Mouse (Mus musculus) hindbrain, embryonic 14.5 days (tissue): ENCODE measurements around the gene Ntrk1. TPM values are rescaled to one million over a fixed set of nuclear protein-coding genes. Genes with fewer than 3 reads are reported as not detected.
"Not testable (repeated sequence)": the region's sequence is repeated elsewhere in the genome, so short reads cannot be mapped to it uniquely, and the experiment has no call there.

Experiments used
- ATAC-seq: fragments of 200-750 bp; cut with Nextera tagmentation; 2 replicates; pipeline ENCODE4 v1.8.0; 2017; ENCODE audit warnings: moderate number of reproducible peaks, mild to moderate bottlenecking, moderate TSS enrichment, moderate library complexity; ENCODE audit not compliant: low FRiP score
- DNase-seq: peaks from one replicate; pipeline ENCODE4 v3.0.0-alpha.2; 2015; ENCODE audit warnings: low spot score
- H3K27ac ChIP-seq: fragments of 300-500 bp; sonication (generic); 2 replicates; pipeline ENCODE4 v1.5.1; 2014; ENCODE audit warnings: mild to moderate bottlenecking, moderate library complexity
- H3K27me3 ChIP-seq: fragments of 300-500 bp; sonication (generic); 2 replicates; pipeline ENCODE4 v1.6.1; 2014; ENCODE audit warnings: mild to moderate bottlenecking, low read length, mixed read lengths; ENCODE audit not compliant: control insufficient read depth, insufficient read depth
- H3K36me3 ChIP-seq: fragments of 300-500 bp; sonication (generic); replicated peaks from 2 replicates; pipeline ENCODE4 v1.6.1; 2014; ENCODE audit not compliant: control insufficient read depth, insufficient read depth
- H3K4me1 ChIP-seq: fragments of 300-500 bp; sonication (generic); replicated peaks from 2 replicates; pipeline ENCODE4 v1.6.1; 2014; ENCODE audit warnings: antibody characterized with exemption, low read length, mixed read lengths; ENCODE audit not compliant: control insufficient read depth, insufficient read depth
- H3K4me2 ChIP-seq: fragments of 300-500 bp; sonication (generic); replicated peaks from 2 replicates; pipeline ENCODE4 v1.6.1; 2014; ENCODE audit warnings: mild to moderate bottlenecking, moderate library complexity
- H3K4me3 ChIP-seq: fragments of 300-500 bp; sonication (generic); replicated peaks from 2 replicates; pipeline ENCODE4 v1.5.1; 2014; ENCODE audit warnings: mild to moderate bottlenecking, low read length
- H3K9ac ChIP-seq: fragments of 300-500 bp; sonication (generic); 2 replicates; pipeline ENCODE4 v1.6.1; 2014
- H3K9me3 ChIP-seq: fragments of 300-500 bp; sonication (generic); 2 replicates; pipeline ENCODE4 v1.6.1; 2016; ENCODE audit warnings: low read length; ENCODE audit not compliant: control insufficient read depth
- WGBS: fragments of 180-500 bp; shearing (Covaris S2); extraction: QIAGEN DNeasy Blood & Tissue Kit; methylation state at CpG from one replicate; pipeline ENCODE4 v1.1.7; 2014; 5-methylcytosine and 5-hydroxymethylcytosine counted together
- polyA plus RNA-seq: library from polyadenylated mRNA; unstranded; fragments of >200 nt; fragmentation: Nextera tagmentation; extraction: Ambion mirVana; gene quantifications from 2 replicates; pipeline ENCODE4 v1.2.1, GENCODE M21; 2014

Ntrk1 gene
- 1.7 and 4.3 TPM in 2 replicates for polyA plus RNA-seq

- DNase-seq = no peak
- under 1% methylated on average over 47 of the region's 47 CpGs for WGBS
Observed at GRCm38 (mm10) chr3:87794922-87795325, at the start of gene Ntrk1. Ntrk1 (minus strand) TSS chr3:87795162.

DNA sequence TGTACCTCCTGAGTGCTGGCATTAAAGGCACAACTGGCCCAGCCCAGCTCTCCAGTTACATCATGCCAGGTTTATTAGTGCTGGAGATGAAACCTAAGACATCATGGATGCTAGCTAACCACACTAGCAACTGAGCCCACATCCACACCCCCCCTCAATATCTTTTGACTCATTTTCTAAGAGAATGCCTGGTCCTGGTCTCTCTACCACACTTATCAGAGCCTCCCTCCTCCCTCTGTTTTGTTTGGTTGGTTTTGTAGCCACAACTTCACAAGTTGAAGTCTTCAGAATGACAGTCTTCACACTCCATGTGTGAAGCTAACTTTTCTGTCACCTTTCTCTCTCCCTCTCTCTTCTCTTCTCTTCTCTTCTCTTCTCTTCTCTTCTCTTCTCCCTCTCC, 45.9 kb upstream of the Ntrk1 start:
- no peak overlapping the region for H3K27ac ChIP-seq
- no peaks in the 10 kb centered on the region for H3K9me3 ChIP-seq
- no peak overlapping the region for H3K4me3 ChIP-seq
- H3K36me3 ChIP-seq = no peaks in the 10 kb centered on the region
- no peaks in the 10 kb centered on the region for H3K27me3 ChIP-seq
- H3K4me1 ChIP-seq = no peaks in the 10 kb centered on the region
- no peak for DNase-seq
- ATAC-seq = no peak
- H3K4me2 ChIP-seq = no peak overlapping the region
- no peak overlapping the region for H3K9ac ChIP-seq

More at GRCm38 (mm10) chr3:87794922-87795325, at the start of gene Ntrk1:
- no peak within 1 kb of the TSS for H3K27ac ChIP-seq
- peak within 1 kb of the TSS; percentile 45 for H3K9ac ChIP-seq
- H3K27me3 ChIP-seq = peaks cover 91% of the 10 kb centered on the region
- peak within 1 kb of the TSS; percentile 29 for H3K4me3 ChIP-seq
- peak; percentile 42; the same call in 1 of the 2 replicates for ATAC-seq
- peaks cover 25% of the 10 kb centered on the region; the same call in 1 of the 2 replicates for H3K4me1 ChIP-seq
- H3K4me2 ChIP-seq = peak within 1 kb of the TSS; percentile 57
- no peaks in the 10 kb centered on the region for H3K9me3 ChIP-seq
- no peaks in the 10 kb centered on the region for H3K36me3 ChIP-seq

- Histone ChIP-seq H3K9me3 (no peaks in the 10 kb centered on the region), H3K27ac (no peak overlapping the region), H3K4me3 (no peak overlapping the region), H3K27me3 (no peaks in the 10 kb centered on the region), H3K9ac (no peak overlapping the region), H3K4me1 (no peaks in the 10 kb centered on the region), H3K36me3 (no peaks in the 10 kb centered on the region), H3K4me2 (no peak overlapping the region)
- DNase-seq (peak; percentile 86), ATAC-seq (no peak)
- WGBS = 4% methylated on average over 4 of the region's 4 CpGs
Observed at GRCm38 (mm10) chr3:87838622-87839021, 43.7 kb upstream of the Ntrk1 start.

DNA sequence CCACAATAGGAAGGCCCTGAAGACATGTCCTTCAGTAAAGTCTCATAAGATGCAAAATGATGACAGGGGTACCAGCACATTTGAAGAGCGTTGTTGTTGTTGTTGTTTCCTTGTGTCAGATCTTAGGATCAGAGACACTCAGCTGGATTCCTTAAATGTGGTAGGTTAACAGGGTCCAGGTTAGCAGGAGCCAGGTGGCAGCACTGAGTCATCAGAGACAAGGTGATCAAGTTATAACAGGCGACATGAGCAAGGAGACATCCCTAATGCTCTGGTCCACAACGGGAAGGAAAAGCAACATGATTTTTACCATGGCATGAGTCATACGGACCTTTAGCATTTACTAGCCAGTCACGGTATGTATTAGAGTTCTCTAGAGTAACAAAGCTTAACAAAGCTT, 38.5 kb upstream of the Ntrk1 start:
- 77% methylated on average over 5 of the region's 5 CpGs for WGBS
- no peak overlapping the region for H3K9ac ChIP-seq
- H3K4me1 ChIP-seq = no peaks in the 10 kb centered on the region
- no peaks in the 10 kb centered on the region for H3K9me3 ChIP-seq
- no peak overlapping the region for H3K27ac ChIP-seq
- H3K4me3 ChIP-seq = no peak overlapping the region
- H3K4me2 ChIP-seq = no peak overlapping the region
- H3K36me3 ChIP-seq = no peaks in the 10 kb centered on the region
- no peak for DNase-seq
- ATAC-seq = no peak
- H3K27me3 ChIP-seq = no peaks in the 10 kb centered on the region

GRCm38 (mm10) chr3:87832109-87832859, 37.3 kb upstream of the Ntrk1 start:
- H3K36me3 ChIP-seq = no peaks in the 10 kb centered on the region
- no peak overlapping the region for H3K4me3 ChIP-seq
- H3K4me1 ChIP-seq = no peaks in the 10 kb centered on the region
- H3K9ac ChIP-seq = no peak overlapping the region
- no peak overlapping the region for H3K4me2 ChIP-seq
- no peaks in the 10 kb centered on the region for H3K9me3 ChIP-seq
- ATAC-seq (no peak), DNase-seq (no peak)
- no peak overlapping the region for H3K27ac ChIP-seq
- H3K27me3 ChIP-seq = no peaks in the 10 kb centered on the region
- WGBS = 89% methylated on average over 7 of the region's 7 CpGs

DNA sequence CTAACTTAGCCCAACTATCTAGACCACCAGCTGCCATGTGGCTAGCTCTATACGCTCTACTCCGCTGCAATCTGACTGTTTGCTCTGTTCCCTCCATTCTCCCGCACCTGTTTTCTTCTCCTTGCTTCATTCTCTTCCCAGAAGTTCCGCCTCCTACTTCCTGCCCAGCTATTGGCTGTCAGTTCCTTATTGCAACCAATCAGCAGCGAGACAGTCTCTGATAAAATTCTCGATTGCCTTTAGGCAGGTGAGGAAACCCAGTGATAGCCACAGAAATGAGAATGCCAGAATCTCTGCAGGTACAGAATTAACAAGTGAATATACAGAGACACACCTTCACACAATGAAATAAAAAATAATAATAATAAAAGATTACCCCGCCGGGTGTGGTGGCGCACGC, 34.1 kb upstream of the Ntrk1 start:
- no peak for ATAC-seq
- WGBS = 53% methylated on average over 10 of the region's 10 CpGs

DNA sequence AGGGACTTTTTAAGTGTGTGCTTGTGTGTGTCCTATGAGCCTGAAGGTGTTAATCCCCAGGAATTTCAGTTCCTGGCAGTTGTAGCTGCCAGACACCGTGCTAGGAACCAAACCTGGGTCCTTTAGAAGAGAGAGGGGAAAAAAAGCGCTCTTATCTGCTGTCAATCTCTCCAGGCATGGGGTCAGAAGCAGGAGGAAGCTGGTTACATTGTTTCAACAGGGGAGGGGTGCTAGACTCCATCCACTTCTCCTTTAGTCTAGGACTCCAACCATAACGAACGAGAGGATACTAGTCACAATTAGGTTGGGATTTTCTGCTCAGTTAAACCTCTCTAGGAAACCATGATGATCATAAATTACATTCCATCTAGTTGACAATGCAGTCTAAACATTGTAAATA, 33.5 kb upstream of the Ntrk1 start:
- DNase-seq (no peak), ATAC-seq (no peak)
- no peak overlapping the region for H3K4me2 ChIP-seq
- no peaks in the 10 kb centered on the region for H3K4me1 ChIP-seq
- H3K9me3 ChIP-seq = no peaks in the 10 kb centered on the region
- H3K36me3 ChIP-seq = no peaks in the 10 kb centered on the region
- WGBS = 57% methylated on average over 4 of the region's 4 CpGs
- H3K27me3 ChIP-seq = no peaks in the 10 kb centered on the region
- H3K27ac ChIP-seq = no peak overlapping the region
- H3K4me3 ChIP-seq = no peak overlapping the region
- H3K9ac ChIP-seq = no peak overlapping the region

More for the DNA sequence above, 34.1 kb upstream of the Ntrk1 start:
- Histone ChIP-seq H3K36me3 (no peaks in the 10 kb centered on the region), H3K4me3 (no peak overlapping the region), H3K4me2 (no peak overlapping the region), H3K27me3 (no peaks in the 10 kb centered on the region), H3K27ac (no peak overlapping the region), H3K9ac (no peak overlapping the region), H3K4me1 (no peaks in the 10 kb centered on the region), H3K9me3 (no peaks in the 10 kb centered on the region)
- no peak for DNase-seq

- H3K36me3 ChIP-seq, H3K4me1 ChIP-seq, H3K27me3 ChIP-seq, DNase-seq, H3K4me3 ChIP-seq, H3K9ac ChIP-seq, H3K27ac ChIP-seq, H3K4me2 ChIP-seq, ATAC-seq, H3K9me3 ChIP-seq: not testable (repeated sequence)
- WGBS = 100% methylated on average over 1 of the region's 1 CpGs
Observed at GRCm38 (mm10) chr3:87824206-87824605, 29.2 kb upstream of the Ntrk1 start, which contains the start of gene Pear1. Pear1 (minus strand) TSS chr3:87824306.

DNA sequence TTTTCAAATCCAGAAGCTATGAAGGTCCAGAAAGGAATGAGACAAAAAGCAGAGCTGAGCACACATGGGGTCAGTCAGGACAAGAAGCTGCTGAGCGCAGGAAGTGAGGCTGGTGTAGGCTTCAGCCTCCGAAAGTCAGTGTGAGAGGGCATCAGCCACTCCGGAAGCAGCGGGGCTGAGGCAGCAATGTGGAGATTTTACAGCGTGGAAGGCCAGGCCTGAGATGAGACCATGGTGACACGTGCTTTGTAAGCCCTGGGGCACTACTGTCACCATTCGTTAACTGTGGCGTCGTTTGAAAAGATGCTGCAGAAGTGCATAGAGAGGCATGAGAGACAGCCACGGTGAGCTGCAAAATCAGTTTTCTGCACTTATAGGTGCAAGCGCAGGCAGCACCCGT, 23.3 kb upstream of the Ntrk1 start:
- peaks cover 13% of the 10 kb centered on the region for H3K27me3 ChIP-seq
- DNase-seq (no peak), ATAC-seq (no peak)
- no peak overlapping the region for H3K4me2 ChIP-seq
- no peaks in the 10 kb centered on the region for H3K9me3 ChIP-seq
- H3K4me1 ChIP-seq = no peaks in the 10 kb centered on the region
- no peak overlapping the region for H3K4me3 ChIP-seq
- no peak overlapping the region for H3K9ac ChIP-seq
- no peak overlapping the region for H3K27ac ChIP-seq
- WGBS = 49% methylated on average over 12 of the region's 12 CpGs
- no peaks in the 10 kb centered on the region for H3K36me3 ChIP-seq
